Comparison of ENCODE assay signal across 8 mouse cellular contexts in the genomic region with DNA sequence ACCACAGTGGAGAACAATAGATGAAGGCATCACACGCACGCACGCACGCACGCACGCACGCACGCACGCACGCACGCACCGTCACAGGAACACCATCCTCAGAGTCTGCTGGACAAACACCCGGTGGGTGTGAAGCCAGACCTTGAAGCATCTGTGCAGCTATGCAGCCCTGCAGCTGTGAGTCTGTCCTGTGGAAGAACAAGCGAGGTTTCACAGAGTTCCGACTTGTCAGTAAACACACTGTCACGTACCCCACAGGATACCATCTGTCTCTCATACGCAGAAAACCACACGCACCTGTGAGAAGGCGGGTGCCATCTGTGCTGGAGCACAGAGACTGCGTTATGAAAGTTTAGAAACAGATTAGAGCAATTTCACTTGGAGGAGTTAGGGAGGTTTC. TPM values are rescaled to one million over a fixed set of nuclear protein-coding genes. Genes with fewer than 3 reads are reported as not detected.
DNase-seq lines count a peak whose midpoint lies in the region; ATAC-seq and TF ChIP-seq lines count a peak whose summit lies in the region.

No protein-coding gene starts in this region.

- 74% methylated on average over 20 of the region's 20 CpGs for WGBS in stomach, embryonic 16.5 days
- 75% methylated on average over 20 of the region's 20 CpGs for WGBS in stomach, postnatal 0 days
- WGBS in kidney, embryonic 14.5 days = 89% methylated on average over 20 of the region's 20 CpGs

- H3K27me3 ChIP-seq in stomach, embryonic 16.5 days (ENCODE audit: control insufficient read depth, insufficient read depth, low read length) = no peaks in the 10 kb centered on the region
- H3K27me3 ChIP-seq in stomach, postnatal 0 days (ENCODE audit: control insufficient read depth, insufficient read depth, low read length) = no peaks in the 10 kb centered on the region
- H3K27me3 ChIP-seq in kidney, embryonic 14.5 days (ENCODE audit: control insufficient read depth, insufficient read depth, low read length) = no peaks in the 10 kb centered on the region

- no peak for DNase-seq in stomach, postnatal 0 days (ENCODE audit: low spot score)
- peak; percentile 83 to 94 for DNase-seq in frontal cortex, postnatal 36 days (ENCODE audit: low spot score in 2 of 2)
- peak; percentile 96 for DNase-seq in thymus, postnatal 0 days (ENCODE audit: low spot score)
- no peak for DNase-seq in MN1 (ENCODE audit: low spot score)
- no peak for DNase-seq in ovary, postnatal 10 days (ENCODE audit: low spot score)

- no peak for TF ChIP-seq EP300 in stomach, postnatal 0 days (optimal IDR thresholded peaks at IDR 0.05)

- H3K9me3 ChIP-seq in stomach, embryonic 16.5 days (replicated peaks; ENCODE audit: control insufficient read depth, low read length) = no peaks in the 10 kb centered on the region
- no peaks in the 10 kb centered on the region for H3K9me3 ChIP-seq in stomach, postnatal 0 days (ENCODE audit: control insufficient read depth, low read length)
- no peaks in the 10 kb centered on the region for H3K9me3 ChIP-seq in kidney, embryonic 14.5 days (ENCODE audit: control insufficient read depth, low read length)

- H3K36me3 ChIP-seq in stomach, embryonic 16.5 days (ENCODE audit: control insufficient read depth, insufficient read depth, low read length) = no peaks in the 10 kb centered on the region
- H3K36me3 ChIP-seq in stomach, postnatal 0 days (ENCODE audit: control insufficient read depth, insufficient read depth, low read length) = no peaks in the 10 kb centered on the region
- H3K36me3 ChIP-seq in kidney, embryonic 14.5 days (ENCODE audit: control insufficient read depth, insufficient read depth, low read length) = no peaks in the 10 kb centered on the region

- peak overlapping the region; percentile 13; the same call in 1 of the 2 replicates for H3K9ac ChIP-seq in stomach, embryonic 16.5 days (ENCODE audit: low read length)
- H3K9ac ChIP-seq in stomach, postnatal 0 days (ENCODE audit: low read length) = no peak overlapping the region
- H3K9ac ChIP-seq in kidney, embryonic 14.5 days (ENCODE audit: low read depth, low read length) = no peak overlapping the region

- no peak for ATAC-seq in stomach, embryonic 16.5 days (ENCODE audit: insufficient read depth, low FRiP score)
- ATAC-seq in stomach, postnatal 0 days (ENCODE audit: low FRiP score, low TSS enrichment) = no peak
- ATAC-seq in megakaryocyte, adult 5-6 weeks (ENCODE audit: poor library complexity, severe bottlenecking) = peak; percentile 58
- no peak for ATAC-seq in kidney, embryonic 14.5 days (ENCODE audit: low FRiP score, low TSS enrichment)

- H3K4me1 ChIP-seq in stomach, embryonic 16.5 days (ENCODE audit: control insufficient read depth, insufficient read depth, low read length) = peaks cover 31% of the 10 kb centered on the region
- H3K4me1 ChIP-seq in stomach, postnatal 0 days (replicated peaks; ENCODE audit: control insufficient read depth, insufficient read depth) = peaks cover 6% of the 10 kb centered on the region
- peaks cover 27% of the 10 kb centered on the region for H3K4me1 ChIP-seq in kidney, embryonic 14.5 days (ENCODE audit: control insufficient read depth, insufficient read depth, low read length)

- H3K4me2 ChIP-seq in stomach, embryonic 16.5 days (ENCODE audit: low read depth, low read length) = no peak overlapping the region
- H3K4me2 ChIP-seq in stomach, postnatal 0 days (replicated peaks; ENCODE audit: low read depth) = no peak overlapping the region
- H3K4me2 ChIP-seq in kidney, embryonic 14.5 days (replicated peaks; ENCODE audit: low read depth, low read length) = no peak overlapping the region

- no peak overlapping the region for H3K27ac ChIP-seq in stomach, embryonic 16.5 days (ENCODE audit: low read length)
- no peak overlapping the region for H3K27ac ChIP-seq in stomach, postnatal 0 days (replicated peaks)
- H3K27ac ChIP-seq in kidney, embryonic 14.5 days (ENCODE audit: low read depth, low read length) = no peak overlapping the region

- TF ChIP-seq CTCF in stomach, postnatal 0 days (IDR thresholded peaks at IDR 0.05; ENCODE audit: low read depth) = no peak

- no peak overlapping the region for H3K4me3 ChIP-seq in stomach, embryonic 16.5 days (replicated peaks; ENCODE audit: low read length)
- H3K4me3 ChIP-seq in stomach, postnatal 0 days (ENCODE audit: low read depth, low read length) = no peak overlapping the region
- H3K4me3 ChIP-seq in kidney, embryonic 14.5 days (ENCODE audit: low read length) = no peak overlapping the region

RNA-seq across cellular contexts. Expression of a gene that starts 22.0 kb away (rescaled TPM):
- 50.1 and 51.2 TPM in 2 replicates for polyA plus RNA-seq in stomach, embryonic 16.5 days (2015; fragmentation: Nextera tagmentation; extraction: Ambion mirVana)
- 34.3 and 35.0 TPM in 2 replicates for polyA plus RNA-seq in stomach, postnatal 0 days (2015; fragmentation: Nextera tagmentation; extraction: Ambion mirVana)
- total RNA-seq in megakaryocyte, adult 5-6 weeks (2015) = 75.4 and 79.4 TPM in 2 replicates
- 46.4 and 57.4 TPM in 2 replicates for total RNA-seq in megakaryocyte, adult 5-6 weeks (2017)
- polyA plus RNA-seq in thymus, postnatal 0 days (2015; fragmentation: Nextera tagmentation; extraction: Ambion mirVana) = 29.6 and 32.0 TPM in 2 replicates
- 36.0 and 45.8 TPM in 2 replicates for polyA plus RNA-seq in kidney, embryonic 14.5 days (2014; fragmentation: Nextera tagmentation; extraction: Ambion mirVana)

RNA-seq across cellular contexts. Expression of a gene that starts 44.0 kb away (rescaled TPM):
- polyA plus RNA-seq in stomach, embryonic 16.5 days (2015; fragmentation: Nextera tagmentation; extraction: Ambion mirVana) = 36.1 and 40.3 TPM in 2 replicates
- 75.5 and 86.9 TPM in 2 replicates for polyA plus RNA-seq in stomach, postnatal 0 days (2015; fragmentation: Nextera tagmentation; extraction: Ambion mirVana)
- not detected in 2 replicates for total RNA-seq in megakaryocyte, adult 5-6 weeks (2015)
- not detected in 2 replicates for total RNA-seq in megakaryocyte, adult 5-6 weeks (2017)
- polyA plus RNA-seq in thymus, postnatal 0 days (2015; fragmentation: Nextera tagmentation; extraction: Ambion mirVana) = 2.4 and 2.6 TPM in 2 replicates
- polyA plus RNA-seq in kidney, embryonic 14.5 days (2014; fragmentation: Nextera tagmentation; extraction: Ambion mirVana) = not detected in 2 replicates

Comparison
In these comparisons a context has a peak if more than half of its experiments do, and no peak if none do; other contexts are left out.
1. DNase-seq: peak in frontal cortex, postnatal 36 days (2 of 2) and thymus, postnatal 0 days (single experiment); none in stomach, postnatal 0 days (single experiment), MN1 (single experiment) and ovary, postnatal 10 days (single experiment).
2. RNA of a gene that starts 44.0 kb away (polyA plus RNA-seq): 75.5 to 86.9 TPM in stomach, postnatal 0 days and 36.1 to 40.3 TPM in stomach, embryonic 16.5 days; 2.4 to 2.6 TPM in thymus, postnatal 0 days and not detected in kidney, embryonic 14.5 days; every median in the first group is over 10 times any median in the second.